Mouse (Mus musculus) cerebellum, adult 2 months (tissue): ENCODE data around the gene Cdh16.

ENCODE experiments used
- CTCF ChIP-seq: fragments of 200-500 bp; IDR thresholded peaks from 2 replicates; pipeline ENCODE4 v1.5.1; 2011; ENCODE audit warnings: low read depth, mild to moderate bottlenecking, control low read depth, low read length, moderate library complexity, borderline replicate concordance; ENCODE audit not compliant: insufficient read depth
- POLR2A ChIP-seq: fragments of 200-500 bp; IDR thresholded peaks from 2 replicates; pipeline ENCODE4 v1.6.1; 2011; ENCODE audit warnings: low read length, control low read depth, borderline replicate concordance; ENCODE audit not compliant: insufficient read depth

DNA sequence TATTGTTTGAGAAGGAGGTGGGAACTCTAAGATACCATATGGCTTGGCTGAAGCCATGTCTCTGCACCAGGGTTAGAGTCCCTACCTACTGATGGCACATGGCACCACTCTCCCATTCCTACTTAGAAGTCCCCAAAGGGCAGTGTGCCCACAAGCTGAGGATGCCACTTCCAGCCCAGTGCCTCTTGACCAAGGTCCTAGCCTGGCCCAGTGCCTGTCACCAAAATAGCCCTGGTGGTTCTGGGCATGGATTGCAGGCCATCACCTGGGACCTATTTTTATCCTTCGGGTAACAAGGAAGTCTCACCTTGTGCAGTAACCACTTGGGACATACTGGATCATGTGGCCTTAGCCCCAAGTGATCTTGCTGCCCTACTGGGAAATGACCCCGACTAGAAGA lies 16.3 kb downstream of the Cdh16 start:
- TF ChIP-seq CTCF (peak; percentile 30; the same call in 1 of the 2 replicates), POLR2A (no peak)
